Mouse (Mus musculus): ENCODE measurements around the gene Smo. TPM values are rescaled to one million over a fixed set of nuclear protein-coding genes. Genes with fewer than 3 reads are reported as not detected.

Smo gene
- polyA plus RNA-seq, 1 experiment = 4.7 TPM

DNA sequence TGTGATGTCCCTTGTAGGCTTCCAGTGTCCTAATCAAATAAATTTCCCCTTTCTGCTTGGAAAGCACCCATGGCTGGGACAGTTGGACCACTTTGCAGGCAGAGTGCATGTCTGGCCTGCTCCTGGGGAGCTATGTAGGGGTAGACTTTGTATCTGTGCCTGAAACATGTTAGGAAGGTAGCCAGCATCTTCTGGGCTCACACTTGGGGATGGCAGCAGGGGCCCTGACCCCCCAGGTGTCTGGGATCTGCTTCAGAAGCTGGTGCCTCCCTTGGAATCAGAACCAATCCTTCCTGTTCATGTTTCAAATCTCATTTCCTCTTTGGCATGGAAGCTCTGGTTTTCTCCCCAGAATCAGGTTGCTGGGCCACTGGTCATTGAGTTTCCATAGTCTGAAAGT, 38.2 kb upstream of the Smo start:
- no peaks in the 10 kb centered on the region for H3K27me3 ChIP-seq (ENCODE audit: control insufficient read depth, insufficient read depth, low read length)
- no peaks in the 10 kb centered on the region for H3K36me3 ChIP-seq (ENCODE audit: control insufficient read depth, insufficient read depth, low read length)
- TF ChIP-seq CTCF (IDR thresholded peaks at IDR 0.05; ENCODE audit: control insufficient read depth, insufficient read depth, insufficient replicate concordance, low read depth, low read length) = no peak
- TF ChIP-seq POLR2A (IDR thresholded peaks at IDR 0.05; ENCODE audit: control insufficient read depth, low read depth, low read length) = no peak
- no peak overlapping the region for H3K27ac ChIP-seq (ENCODE audit: control insufficient read depth, insufficient read depth, low read depth, low read length)
- peaks cover 18% of the 10 kb centered on the region for H3K4me1 ChIP-seq (ENCODE audit: control insufficient read depth, insufficient read depth, low read length)
- H3K4me3 ChIP-seq (ENCODE audit: control insufficient read depth, low read depth, low read length) = no peak overlapping the region

DNA sequence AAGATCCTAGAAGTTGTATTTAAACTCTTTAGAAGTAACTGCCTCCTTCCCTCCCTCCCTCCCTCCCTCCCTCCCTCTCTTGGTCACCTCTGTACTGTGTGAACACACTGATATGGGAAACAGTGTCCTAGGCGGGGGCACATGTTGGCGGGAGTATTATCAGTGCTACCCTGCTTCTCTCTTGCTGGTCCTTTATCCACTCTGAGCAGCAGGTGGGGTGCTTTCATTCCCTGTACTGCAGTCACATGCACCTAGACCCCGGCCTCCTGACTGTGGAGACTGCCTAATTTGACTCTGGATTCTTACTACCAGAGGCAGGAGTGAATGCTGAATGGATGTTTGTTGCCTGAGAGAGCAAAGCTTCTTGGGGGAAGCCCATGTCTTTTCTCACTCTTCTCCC, 37.8 kb upstream of the Smo start:
- Histone ChIP-seq H3K27me3 (ENCODE audit: control insufficient read depth, insufficient read depth, low read length) (no peaks in the 10 kb centered on the region), H3K4me3 (ENCODE audit: control insufficient read depth, low read depth, low read length) (no peak overlapping the region), H3K36me3 (ENCODE audit: control insufficient read depth, insufficient read depth, low read length) (no peaks in the 10 kb centered on the region), H3K27ac (ENCODE audit: control insufficient read depth, insufficient read depth, low read depth, low read length) (no peak overlapping the region), H3K4me1 (ENCODE audit: control insufficient read depth, insufficient read depth, low read length) (peaks cover 18% of the 10 kb centered on the region)
- TF ChIP-seq POLR2A (IDR thresholded peaks at IDR 0.05; ENCODE audit: control insufficient read depth, low read depth, low read length) (no peak), CTCF (IDR thresholded peaks at IDR 0.05; ENCODE audit: control insufficient read depth, insufficient read depth, insufficient replicate concordance, low read depth, low read length) (no peak)

DNA sequence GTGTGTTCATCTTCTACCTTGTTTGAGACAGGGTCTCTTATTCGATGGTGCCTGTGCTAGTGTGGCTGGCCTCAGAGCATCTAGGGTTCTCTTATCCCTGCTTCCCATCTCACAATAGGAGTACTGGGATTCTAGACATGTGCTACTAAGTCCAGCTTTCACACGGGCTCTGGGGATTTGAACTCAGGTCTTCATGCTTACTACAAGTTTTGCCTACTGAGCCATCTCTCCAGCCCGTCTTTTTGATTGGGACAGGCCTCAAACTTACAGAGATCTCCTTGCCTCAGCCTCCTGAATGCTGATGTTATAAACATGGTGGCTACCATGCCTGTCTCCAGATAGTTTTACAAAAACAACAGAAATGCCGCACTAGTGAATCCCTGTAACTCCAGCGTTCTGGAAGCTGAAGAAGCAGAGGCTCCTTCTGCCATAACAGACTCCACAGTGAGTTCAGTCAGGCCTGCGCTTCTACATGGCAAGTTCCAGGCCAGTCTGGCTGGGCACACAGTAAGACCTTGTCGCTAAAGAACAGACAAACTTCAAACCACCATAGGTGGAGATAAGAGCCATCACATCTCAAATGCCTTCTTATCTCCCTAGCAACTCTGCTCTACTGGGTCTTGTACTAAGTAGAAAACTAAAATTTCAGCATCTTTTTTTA, 36.1 kb upstream of the Smo start:
- no peaks in the 10 kb centered on the region for H3K36me3 ChIP-seq (ENCODE audit: control insufficient read depth, insufficient read depth, low read length)
- no peaks in the 10 kb centered on the region for H3K27me3 ChIP-seq (ENCODE audit: control insufficient read depth, insufficient read depth, low read length)
- TF ChIP-seq CTCF (IDR thresholded peaks at IDR 0.05; ENCODE audit: control insufficient read depth, insufficient read depth, insufficient replicate concordance, low read depth, low read length) = no peak
- no peak for TF ChIP-seq POLR2A (IDR thresholded peaks at IDR 0.05; ENCODE audit: control insufficient read depth, low read depth, low read length)

DNA sequence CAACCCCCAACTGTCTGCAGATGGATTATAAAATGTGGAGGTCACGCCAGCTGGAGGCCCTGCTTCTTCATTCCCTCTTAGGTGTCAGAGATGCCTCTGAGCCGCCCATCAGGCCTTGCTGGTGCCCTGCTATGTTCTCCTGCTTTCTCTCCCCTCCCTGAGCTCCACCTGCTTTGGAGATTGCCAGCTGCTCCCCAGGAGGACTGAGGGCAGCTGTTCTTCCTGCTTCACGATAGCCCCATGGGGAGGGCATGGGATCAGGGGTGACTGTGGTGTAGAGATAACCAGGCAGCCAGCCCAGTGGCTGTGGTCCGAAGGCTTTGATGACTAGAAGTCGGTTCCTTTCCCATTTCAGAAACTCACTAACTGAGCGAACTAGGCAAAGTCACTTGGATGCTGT, 34.3 kb upstream of the Smo start:
- Histone ChIP-seq H3K4me3 (ENCODE audit: control insufficient read depth, low read depth, low read length) (no peak overlapping the region), H3K4me1 (ENCODE audit: control insufficient read depth, insufficient read depth, low read length) (peaks cover 6% of the 10 kb centered on the region), H3K27ac (ENCODE audit: control insufficient read depth, insufficient read depth, low read depth, low read length) (no peak overlapping the region), H3K27me3 (ENCODE audit: control insufficient read depth, insufficient read depth, low read length) (no peaks in the 10 kb centered on the region), H3K36me3 (ENCODE audit: control insufficient read depth, insufficient read depth, low read length) (no peaks in the 10 kb centered on the region; the same call in 1 of the 2 replicates)
- TF ChIP-seq POLR2A (IDR thresholded peaks at IDR 0.05; ENCODE audit: control insufficient read depth, low read depth, low read length) (no peak), CTCF (IDR thresholded peaks at IDR 0.05; ENCODE audit: control insufficient read depth, insufficient read depth, insufficient replicate concordance, low read depth, low read length) (no peak)

More for the DNA sequence above, 36.1 kb upstream of the Smo start:
- H3K4me3 ChIP-seq (ENCODE audit: control insufficient read depth, low read depth, low read length) = no peak overlapping the region
- no peak overlapping the region for H3K27ac ChIP-seq (ENCODE audit: control insufficient read depth, insufficient read depth, low read depth, low read length)
- peaks cover 18% of the 10 kb centered on the region for H3K4me1 ChIP-seq (ENCODE audit: control insufficient read depth, insufficient read depth, low read length)

DNA sequence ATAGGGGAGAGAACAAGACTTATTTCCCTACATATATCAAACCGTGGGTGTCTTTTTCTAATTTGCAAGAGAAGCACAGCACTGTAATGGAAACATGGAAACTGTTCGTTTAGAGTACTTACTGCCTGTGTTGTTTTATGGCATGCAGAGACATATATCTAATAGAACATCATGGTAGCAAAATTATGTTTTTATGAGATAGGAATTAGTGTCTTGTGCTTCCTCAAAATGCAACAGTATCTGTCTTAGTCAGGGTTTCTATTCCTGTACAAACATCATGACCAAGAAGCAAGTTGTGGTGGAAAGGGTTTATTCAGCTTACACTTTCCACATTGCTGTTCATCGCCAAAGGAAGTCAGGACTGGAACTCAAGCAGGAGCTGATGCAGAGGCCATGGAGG, 33.2 kb upstream of the Smo start:
- H3K27me3 ChIP-seq (ENCODE audit: control insufficient read depth, insufficient read depth, low read length) = no peaks in the 10 kb centered on the region
- no peaks in the 10 kb centered on the region; the same call in 1 of the 2 replicates for H3K36me3 ChIP-seq (ENCODE audit: control insufficient read depth, insufficient read depth, low read length)
- H3K27ac ChIP-seq (ENCODE audit: control insufficient read depth, insufficient read depth, low read depth, low read length) = no peak overlapping the region
- H3K4me1 ChIP-seq (ENCODE audit: control insufficient read depth, insufficient read depth, low read length) = peaks cover 6% of the 10 kb centered on the region
- H3K4me3 ChIP-seq (ENCODE audit: control insufficient read depth, low read depth, low read length) = no peak overlapping the region
- TF ChIP-seq POLR2A (IDR thresholded peaks at IDR 0.05; ENCODE audit: control insufficient read depth, low read depth, low read length) (no peak), CTCF (IDR thresholded peaks at IDR 0.05; ENCODE audit: control insufficient read depth, insufficient read depth, insufficient replicate concordance, low read depth, low read length) (no peak)

DNA sequence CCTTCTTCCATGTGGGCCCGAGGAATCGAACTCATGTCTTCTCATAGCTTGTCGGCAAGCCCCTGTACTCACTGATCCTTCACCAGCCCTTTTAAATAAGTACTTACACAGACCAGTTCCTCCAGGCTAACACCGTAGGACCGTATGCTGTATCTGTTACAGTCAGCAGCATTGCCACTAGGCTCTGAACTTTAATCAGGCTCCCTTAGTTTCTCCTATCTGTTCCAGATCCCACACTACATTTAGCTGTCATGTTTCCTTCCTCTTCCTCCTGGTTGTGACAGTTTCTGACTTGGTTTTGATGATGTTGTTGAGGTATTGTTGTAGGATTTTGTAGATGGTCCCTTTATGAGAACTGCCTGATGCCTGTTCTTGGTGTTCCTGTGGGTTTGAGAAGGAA, 31.2 kb upstream of the Smo start:
- TF ChIP-seq CTCF (IDR thresholded peaks at IDR 0.05; ENCODE audit: control insufficient read depth, insufficient read depth, insufficient replicate concordance, low read depth, low read length) (no peak), POLR2A (IDR thresholded peaks at IDR 0.05; ENCODE audit: control insufficient read depth, low read depth, low read length) (no peak)
- H3K27ac ChIP-seq (ENCODE audit: control insufficient read depth, insufficient read depth, low read depth, low read length) = no peak overlapping the region
- H3K4me3 ChIP-seq (ENCODE audit: control insufficient read depth, low read depth, low read length) = no peak overlapping the region
- H3K4me1 ChIP-seq (ENCODE audit: control insufficient read depth, insufficient read depth, low read length) = peaks cover 6% of the 10 kb centered on the region
- H3K27me3 ChIP-seq (ENCODE audit: control insufficient read depth, insufficient read depth, low read length) = no peaks in the 10 kb centered on the region
- no peaks in the 10 kb centered on the region; the same call in 1 of the 2 replicates for H3K36me3 ChIP-seq (ENCODE audit: control insufficient read depth, insufficient read depth, low read length)

DNA sequence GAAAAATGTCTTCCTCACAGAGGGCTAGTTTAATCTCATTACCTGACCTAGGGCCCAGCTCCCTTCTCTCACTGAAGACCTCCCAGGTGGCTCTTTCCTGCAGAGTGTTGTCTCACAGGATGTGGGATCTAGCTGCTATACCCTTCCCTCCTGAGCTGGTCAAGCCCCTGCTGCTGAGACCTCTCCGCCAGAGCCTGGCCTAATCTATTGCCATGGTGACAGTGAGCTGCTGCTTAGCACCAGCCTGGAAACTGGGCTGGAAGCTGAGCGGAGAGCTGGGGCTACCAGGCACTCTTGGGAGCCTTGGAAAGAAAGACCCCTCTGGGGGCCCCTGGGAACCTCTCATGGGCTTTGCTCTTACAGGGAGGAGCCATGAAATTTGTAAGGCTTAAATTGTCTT, 27.4 kb upstream of the Smo start:
- Histone ChIP-seq H3K36me3 (ENCODE audit: control insufficient read depth, insufficient read depth, low read length) (no peaks in the 10 kb centered on the region; the same call in 1 of the 2 replicates), H3K27me3 (ENCODE audit: control insufficient read depth, insufficient read depth, low read length) (no peaks in the 10 kb centered on the region), H3K27ac (ENCODE audit: control insufficient read depth, insufficient read depth, low read depth, low read length) (no peak overlapping the region), H3K4me1 (ENCODE audit: control insufficient read depth, insufficient read depth, low read length) (no peaks in the 10 kb centered on the region; the same call in 1 of the 2 replicates), H3K4me3 (ENCODE audit: control insufficient read depth, low read depth, low read length) (no peak overlapping the region)
- TF ChIP-seq POLR2A (IDR thresholded peaks at IDR 0.05; ENCODE audit: control insufficient read depth, low read depth, low read length) (no peak), CTCF (IDR thresholded peaks at IDR 0.05; ENCODE audit: control insufficient read depth, insufficient read depth, insufficient replicate concordance, low read depth, low read length) (no peak)

Data from testis, adult 2 months (tissue).